Mouse (Mus musculus): ENCODE measurements around the gene Sacs. TPM values are rescaled to one million over a fixed set of nuclear protein-coding genes. Genes with fewer than 3 reads are reported as not detected.

The Sacs gene
- polyA plus RNA-seq, 1 experiment, result 0.88 TPM

DNA sequence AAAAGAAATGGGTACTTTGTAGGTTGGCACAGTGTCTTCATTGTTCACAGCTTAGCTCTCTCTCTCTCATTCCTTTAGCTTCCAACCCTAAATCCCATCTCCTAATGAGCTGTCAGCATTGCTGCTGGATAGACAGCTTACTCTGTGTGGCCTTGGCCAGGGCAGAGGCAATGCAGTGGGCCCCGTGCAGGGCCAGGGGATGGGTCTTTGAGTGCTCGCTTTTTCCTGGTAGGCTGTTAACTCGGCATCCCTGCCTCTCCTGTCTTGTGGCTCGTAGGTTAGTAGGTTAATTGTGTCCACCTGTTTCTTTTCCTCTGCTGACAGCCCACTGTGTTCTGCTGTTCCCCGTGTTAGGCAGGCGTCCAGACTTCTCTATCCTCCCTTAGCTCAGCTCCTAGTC, 84.2 kb downstream of the Sacs start:
- H3K27ac ChIP-seq (ENCODE audit: insufficient read depth, low read length), result no peak overlapping the region
- no peaks in the 10 kb centered on the region for H3K27me3 ChIP-seq (ENCODE audit: control insufficient read depth, insufficient read depth, low read length)

GRCm38 (mm10) chr14:61223740-61224139, 85.5 kb downstream of the Sacs start:
- no peaks in the 10 kb centered on the region for H3K36me3 ChIP-seq (ENCODE audit: control insufficient read depth, insufficient read depth, low read length)
- no peak for TF ChIP-seq CTCF (IDR thresholded peaks at IDR 0.05; ENCODE audit: extremely low read depth, insufficient read depth, insufficient read length, insufficient replicate concordance)
- TF ChIP-seq POLR2A (IDR thresholded peaks at IDR 0.05; ENCODE audit: low read depth, low read length), result no peak
- WGBS, result 88% methylated on average over 4 of the region's 4 CpGs
- H3K27ac ChIP-seq (ENCODE audit: insufficient read depth, low read length), result no peak overlapping the region
- DNase-seq (ENCODE audit: low read depth in 1 of 2, low spot score in 2 of 2), result no peak
- no peaks in the 10 kb centered on the region for H3K27me3 ChIP-seq (ENCODE audit: control insufficient read depth, insufficient read depth, low read length)
- no peaks in the 10 kb centered on the region for H3K4me1 ChIP-seq (ENCODE audit: control insufficient read depth, insufficient read depth, insufficient read length)
- no peak overlapping the region for H3K4me3 ChIP-seq (ENCODE audit: extremely low read depth, insufficient read depth, insufficient read length)

More for the DNA sequence above, 84.2 kb downstream of the Sacs start:
- no peak overlapping the region for H3K4me3 ChIP-seq (ENCODE audit: extremely low read depth, insufficient read depth, insufficient read length)
- H3K36me3 ChIP-seq (ENCODE audit: control insufficient read depth, insufficient read depth, low read length), result no peaks in the 10 kb centered on the region
- no peak for DNase-seq (ENCODE audit: low read depth in 1 of 2, low spot score in 2 of 2)
- no peak for TF ChIP-seq POLR2A (IDR thresholded peaks at IDR 0.05; ENCODE audit: low read depth, low read length)
- TF ChIP-seq CTCF (IDR thresholded peaks at IDR 0.05; ENCODE audit: extremely low read depth, insufficient read depth, insufficient read length, insufficient replicate concordance), result no peak
- no peaks in the 10 kb centered on the region for H3K4me1 ChIP-seq (ENCODE audit: control insufficient read depth, insufficient read depth, insufficient read length)
- 89% methylated on average over 6 of the region's 6 CpGs for WGBS

DNA sequence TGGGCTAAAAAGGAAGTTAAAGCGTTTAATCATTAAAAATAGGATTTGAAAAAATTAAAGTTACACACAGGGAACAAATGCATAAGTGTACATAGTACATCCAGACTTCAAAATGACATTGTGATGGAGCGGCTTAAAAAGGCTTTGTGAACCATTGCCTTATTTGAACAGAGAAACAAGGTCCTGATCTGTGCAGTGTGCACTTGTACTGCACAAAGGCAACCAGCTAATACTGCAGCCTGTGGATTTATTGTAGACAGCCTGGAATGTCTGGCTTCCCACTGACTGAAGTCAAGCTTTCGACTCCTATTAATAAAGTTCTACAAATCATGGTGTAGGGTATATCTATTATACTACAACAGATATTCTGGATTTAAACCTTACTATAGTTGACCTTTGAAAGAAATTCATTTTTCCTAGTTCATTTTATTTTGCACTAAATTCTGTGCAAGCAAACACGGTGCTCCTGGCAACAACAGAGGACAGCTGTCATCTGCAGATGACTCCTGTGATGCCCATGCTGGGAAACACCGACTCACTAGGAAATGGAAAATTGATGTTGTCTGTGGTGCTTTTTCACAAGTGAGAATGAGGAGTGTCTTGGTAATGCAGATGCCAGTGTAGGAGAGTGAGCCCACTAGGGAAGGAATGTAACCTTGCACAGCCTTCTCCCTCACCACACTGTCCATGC, 86.3 kb downstream of the Sacs start:
- Histone ChIP-seq H3K36me3 (ENCODE audit: control insufficient read depth, insufficient read depth, low read length) (no peaks in the 10 kb centered on the region), H3K4me1 (ENCODE audit: control insufficient read depth, insufficient read depth, insufficient read length) (no peaks in the 10 kb centered on the region), H3K27me3 (ENCODE audit: control insufficient read depth, insufficient read depth, low read length) (no peaks in the 10 kb centered on the region), H3K27ac (ENCODE audit: insufficient read depth, low read length) (no peak overlapping the region), H3K4me3 (ENCODE audit: extremely low read depth, insufficient read depth, insufficient read length) (no peak overlapping the region)
- TF ChIP-seq CTCF (IDR thresholded peaks at IDR 0.05; ENCODE audit: extremely low read depth, insufficient read depth, insufficient read length, insufficient replicate concordance), result no peak
- no peak for TF ChIP-seq POLR2A (IDR thresholded peaks at IDR 0.05; ENCODE audit: low read depth, low read length)
- DNase-seq (ENCODE audit: low read depth in 1 of 2, low spot score in 2 of 2), result no peak
- 83% methylated on average over 5 of the region's 5 CpGs for WGBS

DNA sequence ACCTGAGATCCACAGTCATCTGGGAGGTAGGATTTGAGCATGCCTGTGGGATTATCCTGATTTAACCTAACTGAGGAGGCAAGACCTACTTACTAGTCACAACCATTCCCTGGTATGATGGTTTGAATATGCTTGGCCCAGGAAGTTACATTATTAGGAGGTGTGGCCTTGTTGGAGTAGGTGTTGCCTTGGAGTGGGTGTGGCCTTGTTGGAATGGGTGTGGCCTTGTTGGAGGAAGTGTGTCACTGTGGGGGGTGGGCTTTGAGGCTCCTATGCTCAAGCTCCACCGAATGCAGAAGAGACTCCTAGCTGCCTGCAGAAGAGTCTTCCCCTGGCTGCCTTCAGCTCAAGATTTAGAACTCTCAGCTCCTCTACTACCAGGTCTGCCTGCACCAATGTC, 87.9 kb downstream of the Sacs start:
- Histone ChIP-seq H3K4me1 (ENCODE audit: control insufficient read depth, insufficient read depth, insufficient read length) (no peaks in the 10 kb centered on the region), H3K27me3 (ENCODE audit: control insufficient read depth, insufficient read depth, low read length) (no peaks in the 10 kb centered on the region), H3K4me3 (ENCODE audit: extremely low read depth, insufficient read depth, insufficient read length) (no peak overlapping the region), H3K36me3 (ENCODE audit: control insufficient read depth, insufficient read depth, low read length) (no peaks in the 10 kb centered on the region), H3K27ac (ENCODE audit: insufficient read depth, low read length) (no peak overlapping the region)
- no peak for DNase-seq (ENCODE audit: low read depth in 1 of 2, low spot score in 2 of 2)
- no peak for TF ChIP-seq CTCF (IDR thresholded peaks at IDR 0.05; ENCODE audit: extremely low read depth, insufficient read depth, insufficient read length, insufficient replicate concordance)
- TF ChIP-seq POLR2A (IDR thresholded peaks at IDR 0.05; ENCODE audit: low read depth, low read length), result no peak
- WGBS, result 47% methylated on average over 1 of the region's 1 CpGs

DNA sequence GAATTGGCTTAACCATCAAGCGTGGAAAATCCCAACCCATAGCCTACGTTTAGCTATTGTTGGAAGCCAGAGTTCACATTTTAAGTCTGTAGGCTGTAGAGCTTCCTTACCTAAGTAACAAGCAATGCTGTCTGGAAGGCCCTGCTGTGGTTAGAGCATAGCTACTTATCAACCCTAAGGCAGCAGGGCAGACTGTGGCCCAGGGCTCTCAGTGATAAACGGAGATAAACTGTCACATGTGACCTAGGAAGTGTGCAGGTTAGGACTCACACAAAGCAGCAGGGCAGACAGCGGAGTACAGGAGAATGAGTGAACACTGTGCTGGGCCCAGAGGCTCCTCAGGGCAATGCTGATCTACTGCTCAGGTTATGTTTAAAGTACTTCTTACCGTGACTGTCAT, 91.5 kb downstream of the Sacs start:
- H3K4me1 ChIP-seq (ENCODE audit: control insufficient read depth, insufficient read depth, insufficient read length), result no peaks in the 10 kb centered on the region
- H3K27ac ChIP-seq (ENCODE audit: insufficient read depth, low read length), result no peak overlapping the region
- 84% methylated on average over 5 of the region's 5 CpGs for WGBS
- no peaks in the 10 kb centered on the region for H3K36me3 ChIP-seq (ENCODE audit: control insufficient read depth, insufficient read depth, low read length)
- no peak for TF ChIP-seq CTCF (IDR thresholded peaks at IDR 0.05; ENCODE audit: extremely low read depth, insufficient read depth, insufficient read length, insufficient replicate concordance)
- TF ChIP-seq POLR2A (IDR thresholded peaks at IDR 0.05; ENCODE audit: low read depth, low read length), result no peak
- no peak for DNase-seq (ENCODE audit: low read depth in 1 of 2, low spot score in 2 of 2)
- H3K4me3 ChIP-seq (ENCODE audit: extremely low read depth, insufficient read depth, insufficient read length), result no peak overlapping the region
- H3K27me3 ChIP-seq (ENCODE audit: control insufficient read depth, insufficient read depth, low read length), result no peaks in the 10 kb centered on the region

GRCm38 (mm10) chr14:61230179-61230578, 91.9 kb downstream of the Sacs start:
- no peaks in the 10 kb centered on the region for H3K4me1 ChIP-seq (ENCODE audit: control insufficient read depth, insufficient read depth, insufficient read length)
- no peaks in the 10 kb centered on the region for H3K27me3 ChIP-seq (ENCODE audit: control insufficient read depth, insufficient read depth, low read length)
- H3K27ac ChIP-seq (ENCODE audit: insufficient read depth, low read length), result no peak overlapping the region
- no peaks in the 10 kb centered on the region for H3K36me3 ChIP-seq (ENCODE audit: control insufficient read depth, insufficient read depth, low read length)
- 83% methylated on average over 4 of the region's 4 CpGs for WGBS
- H3K4me3 ChIP-seq (ENCODE audit: extremely low read depth, insufficient read depth, insufficient read length), result no peak overlapping the region
- DNase-seq (ENCODE audit: low read depth in 1 of 2, low spot score in 2 of 2), result no peak
- no peak for TF ChIP-seq CTCF (IDR thresholded peaks at IDR 0.05; ENCODE audit: extremely low read depth, insufficient read depth, insufficient read length, insufficient replicate concordance)
- no peak for TF ChIP-seq POLR2A (IDR thresholded peaks at IDR 0.05; ENCODE audit: low read depth, low read length)

GRCm38 (mm10) chr14:61232016-61232568, 93.8 kb downstream of the Sacs start:
- H3K27me3 ChIP-seq (ENCODE audit: control insufficient read depth, insufficient read depth, low read length), result no peaks in the 10 kb centered on the region
- TF ChIP-seq POLR2A (IDR thresholded peaks at IDR 0.05; ENCODE audit: low read depth, low read length) (no peak), CTCF (IDR thresholded peaks at IDR 0.05; ENCODE audit: extremely low read depth, insufficient read depth, insufficient read length, insufficient replicate concordance) (no peak)
- no peak overlapping the region for H3K4me3 ChIP-seq (ENCODE audit: extremely low read depth, insufficient read depth, insufficient read length)
- no peaks in the 10 kb centered on the region for H3K4me1 ChIP-seq (ENCODE audit: control insufficient read depth, insufficient read depth, insufficient read length)
- no peak for DNase-seq (ENCODE audit: low read depth in 1 of 2, low spot score in 2 of 2)
- no peak overlapping the region for H3K27ac ChIP-seq (ENCODE audit: insufficient read depth, low read length)
- H3K36me3 ChIP-seq (ENCODE audit: control insufficient read depth, insufficient read depth, low read length), result no peaks in the 10 kb centered on the region
- 94% methylated on average over 13 of the region's 13 CpGs for WGBS

Data from spleen, adult 2 months (tissue).